Mouse (Mus musculus): ENCODE data around the gene Inka1. TPM values are rescaled to one million over a fixed set of nuclear protein-coding genes. Genes with fewer than 3 reads are reported as not detected.
"Not testable (repeated sequence)": the region's sequence is repeated elsewhere in the genome, so short reads cannot be mapped to it uniquely, and the experiment has no call there.

Inka1 gene
- polyA plus RNA-seq, 1 experiment: 1.8 TPM

DNA sequence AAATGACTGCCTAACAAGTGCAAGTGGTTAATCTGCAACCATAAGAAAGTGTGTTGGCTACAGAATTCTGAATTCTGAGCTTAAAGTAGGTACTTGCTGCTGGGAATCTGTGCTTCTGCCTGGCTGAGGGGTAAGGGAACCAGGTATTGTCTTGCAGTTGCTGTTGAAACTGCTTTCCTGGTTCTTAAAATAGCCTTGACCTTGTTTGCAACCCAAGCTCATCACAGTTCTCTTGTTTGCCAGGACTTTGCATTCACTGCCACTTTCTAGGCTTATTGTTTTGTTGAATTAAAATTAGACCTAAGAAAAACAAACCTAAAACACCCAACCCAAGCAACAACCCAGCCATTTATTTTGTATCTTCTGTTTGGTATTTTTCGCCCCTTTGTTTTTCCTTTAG is 35.1 kb upstream of the Inka1 start:
- Histone ChIP-seq H3K4me3 (ENCODE audit: insufficient read depth, poor library complexity, severe bottlenecking) (no peak overlapping the region), H3ac (ENCODE audit: control insufficient read depth, insufficient read length, low read depth) (no peak overlapping the region), H3K27me3 (ENCODE audit: control insufficient read depth, insufficient read depth, insufficient read length) (no peaks in the 10 kb centered on the region), H3K79me2 (ENCODE audit: control insufficient read depth, insufficient read depth) (peaks cover 42% of the 10 kb centered on the region), H3K36me3 (ENCODE audit: control insufficient read depth, insufficient read depth) (peaks cover 11% of the 10 kb centered on the region), H3K79me3 (ENCODE audit: low read depth) (peaks cover 3% of the 10 kb centered on the region)
- no peak for TF ChIP-seq CTCF (IDR thresholded peaks at IDR 0.05; ENCODE audit: control insufficient read depth, insufficient read depth, insufficient read length)
- TF ChIP-seq CEBPB (IDR thresholded peaks at IDR 0.05; ENCODE audit: low read depth): no peak
- no peak for TF ChIP-seq FOSL1 (IDR thresholded peaks at IDR 0.05; ENCODE audit: insufficient read depth, low read length, poor library complexity, severe bottlenecking)
- no peak for TF ChIP-seq MAX (IDR thresholded peaks at IDR 0.05)
- TF ChIP-seq MYOD1 (IDR thresholded peaks at IDR 0.05; ENCODE audit: control insufficient read depth, insufficient read length, low read depth): no peak
- no peak for TF ChIP-seq USF1 (IDR thresholded peaks at IDR 0.05; ENCODE audit: low read depth)
- TF ChIP-seq MYOG (IDR thresholded peaks at IDR 0.05; ENCODE audit: control insufficient read depth, extremely low read depth, insufficient read length): no peak

DNA sequence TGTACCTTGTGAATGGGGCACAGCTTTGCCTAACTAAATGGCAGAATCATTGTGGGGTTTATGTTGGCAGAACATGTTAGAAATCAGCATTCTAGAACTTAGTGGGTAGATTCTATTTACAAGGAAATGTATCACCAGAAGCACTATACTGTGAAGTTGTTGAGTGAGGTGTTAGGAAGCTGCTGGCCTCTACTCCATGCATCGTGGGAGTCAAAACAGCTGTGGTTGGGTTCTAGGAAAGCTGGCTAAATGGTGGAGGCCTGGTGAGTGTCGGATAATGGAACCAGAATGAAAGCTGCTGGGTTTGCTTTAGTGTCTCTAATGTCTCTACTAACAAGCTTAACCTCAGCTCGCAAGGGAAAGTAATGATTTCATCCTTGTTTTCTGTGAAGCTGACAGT is 31.4 kb upstream of the Inka1 start:
- peaks cover 47% of the 10 kb centered on the region for H3K79me2 ChIP-seq (ENCODE audit: control insufficient read depth, insufficient read depth)
- H3K36me3 ChIP-seq (ENCODE audit: control insufficient read depth, insufficient read depth): no peaks in the 10 kb centered on the region
- H3K27me3 ChIP-seq (ENCODE audit: control insufficient read depth, insufficient read depth, insufficient read length): no peaks in the 10 kb centered on the region
- H3ac ChIP-seq (ENCODE audit: control insufficient read depth, insufficient read length, low read depth): no peak overlapping the region
- TF ChIP-seq USF1 (IDR thresholded peaks at IDR 0.05; ENCODE audit: low read depth) (no peak), MYOD1 (IDR thresholded peaks at IDR 0.05; ENCODE audit: control insufficient read depth, insufficient read length, low read depth) (no peak), MAX (IDR thresholded peaks at IDR 0.05) (no peak), MYOG (IDR thresholded peaks at IDR 0.05; ENCODE audit: control insufficient read depth, extremely low read depth, insufficient read length) (no peak), FOSL1 (IDR thresholded peaks at IDR 0.05; ENCODE audit: insufficient read depth, low read length, poor library complexity, severe bottlenecking) (no peak), CTCF (IDR thresholded peaks at IDR 0.05; ENCODE audit: control insufficient read depth, insufficient read depth, insufficient read length) (no peak), CEBPB (IDR thresholded peaks at IDR 0.05; ENCODE audit: low read depth) (no peak)
- H3K4me3 ChIP-seq (ENCODE audit: insufficient read depth, poor library complexity, severe bottlenecking): no peak overlapping the region
- H3K79me3 ChIP-seq (ENCODE audit: low read depth): peaks cover 7% of the 10 kb centered on the region

DNA sequence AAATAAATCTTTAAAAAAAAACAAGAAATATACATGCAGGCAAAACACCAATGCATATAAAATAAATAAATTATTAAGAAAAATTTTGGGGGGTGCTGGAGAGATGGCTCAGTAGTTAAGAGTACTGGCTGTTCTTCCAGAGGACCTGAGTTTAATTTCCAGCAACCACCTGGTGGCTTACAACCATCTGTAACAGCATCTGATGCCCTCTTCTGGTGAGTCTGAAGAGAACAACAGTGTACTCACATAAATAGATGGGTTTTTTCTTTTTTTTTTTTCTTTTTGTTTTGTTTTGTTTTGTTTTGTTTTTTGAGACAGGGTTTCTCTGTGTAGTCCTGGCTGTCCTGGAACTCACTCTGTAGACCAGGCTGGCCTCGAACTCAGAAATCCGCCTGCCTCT is 27.9 kb upstream of the Inka1 start:
- not testable (repeated sequence) for H3K27me3 ChIP-seq (ENCODE audit: control insufficient read depth, insufficient read depth, insufficient read length); H3K36me3 ChIP-seq (ENCODE audit: control insufficient read depth, insufficient read depth); H3K4me3 ChIP-seq (ENCODE audit: insufficient read depth, poor library complexity, severe bottlenecking); H3ac ChIP-seq (ENCODE audit: control insufficient read depth, insufficient read length, low read depth)
- peaks cover 58% of the 10 kb centered on the region for H3K79me2 ChIP-seq (ENCODE audit: control insufficient read depth, insufficient read depth)
- peaks cover 21% of the 10 kb centered on the region for H3K79me3 ChIP-seq (ENCODE audit: low read depth)

DNA sequence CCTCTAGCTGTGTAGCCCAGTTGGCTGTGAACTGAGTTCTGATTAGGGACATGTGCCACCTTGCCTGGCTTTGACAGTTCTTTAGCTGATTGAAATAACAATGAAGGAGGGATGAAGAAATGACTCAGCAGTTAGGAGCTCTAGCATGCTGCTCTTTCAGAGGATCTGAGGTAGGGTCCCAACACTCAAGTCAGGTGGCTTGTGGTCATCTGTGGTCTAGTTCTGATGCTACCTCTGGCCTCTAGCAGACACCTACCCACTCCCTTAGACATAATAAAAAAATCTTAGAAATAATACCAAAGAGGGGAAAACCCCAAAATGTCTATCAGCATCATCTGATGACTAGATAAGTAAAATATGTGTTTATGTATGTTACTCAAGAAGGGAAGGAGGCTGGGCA is 24.7 kb upstream of the Inka1 start:
- Histone ChIP-seq H3K36me3 (ENCODE audit: control insufficient read depth, insufficient read depth) (no peaks in the 10 kb centered on the region), H3K79me3 (ENCODE audit: low read depth) (peaks cover 35% of the 10 kb centered on the region), H3K27me3 (ENCODE audit: control insufficient read depth, insufficient read depth, insufficient read length) (no peaks in the 10 kb centered on the region), H3K79me2 (ENCODE audit: control insufficient read depth, insufficient read depth) (peaks cover 77% of the 10 kb centered on the region), H3ac (ENCODE audit: control insufficient read depth, insufficient read length, low read depth) (no peak overlapping the region), H3K4me3 (ENCODE audit: insufficient read depth, poor library complexity, severe bottlenecking) (no peak overlapping the region)
- TF ChIP-seq USF1 (IDR thresholded peaks at IDR 0.05; ENCODE audit: low read depth) (no peak), MYOG (IDR thresholded peaks at IDR 0.05; ENCODE audit: control insufficient read depth, extremely low read depth, insufficient read length) (no peak), CTCF (IDR thresholded peaks at IDR 0.05; ENCODE audit: control insufficient read depth, insufficient read depth, insufficient read length) (no peak), CEBPB (IDR thresholded peaks at IDR 0.05; ENCODE audit: low read depth) (no peak), FOSL1 (IDR thresholded peaks at IDR 0.05; ENCODE audit: insufficient read depth, low read length, poor library complexity, severe bottlenecking) (no peak)

DNA sequence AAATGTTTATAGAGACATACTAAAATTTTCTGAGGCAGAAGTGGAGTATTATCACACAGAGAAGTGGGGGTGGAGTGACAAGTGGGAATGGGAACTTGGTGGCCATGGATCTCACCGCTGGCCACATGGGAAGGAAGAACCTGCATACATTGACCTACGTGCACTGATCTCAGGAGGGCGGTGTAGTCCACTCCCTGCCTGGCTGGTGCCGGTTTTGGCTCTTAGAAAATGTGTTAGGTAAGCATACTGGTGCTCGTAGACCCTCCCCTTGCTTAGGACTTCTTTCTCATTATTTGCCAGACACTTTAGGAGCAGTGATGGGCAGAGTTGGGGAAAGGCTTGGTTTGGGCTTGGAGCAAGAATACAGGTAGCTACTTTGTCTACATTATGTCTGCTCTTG is 22.4 kb upstream of the Inka1 start:
- TF ChIP-seq MYOD1 (IDR thresholded peaks at IDR 0.05; ENCODE audit: control insufficient read depth, insufficient read length, low read depth): no peak
- no peak for TF ChIP-seq CEBPB (IDR thresholded peaks at IDR 0.05; ENCODE audit: low read depth)
- no peak for TF ChIP-seq USF1 (IDR thresholded peaks at IDR 0.05; ENCODE audit: low read depth)
- TF ChIP-seq FOSL1 (IDR thresholded peaks at IDR 0.05; ENCODE audit: insufficient read depth, low read length, poor library complexity, severe bottlenecking): no peak
- no peak for TF ChIP-seq MYOG (IDR thresholded peaks at IDR 0.05; ENCODE audit: control insufficient read depth, extremely low read depth, insufficient read length)
- no peak for TF ChIP-seq MAX (IDR thresholded peaks at IDR 0.05)
- no peak for TF ChIP-seq CTCF (IDR thresholded peaks at IDR 0.05; ENCODE audit: control insufficient read depth, insufficient read depth, insufficient read length)
- H3K27me3 ChIP-seq (ENCODE audit: control insufficient read depth, insufficient read depth, insufficient read length): no peaks in the 10 kb centered on the region
- no peaks in the 10 kb centered on the region for H3K36me3 ChIP-seq (ENCODE audit: control insufficient read depth, insufficient read depth)
- H3K79me2 ChIP-seq (ENCODE audit: control insufficient read depth, insufficient read depth): peaks cover 99% of the 10 kb centered on the region
- no peak overlapping the region for H3K4me3 ChIP-seq (ENCODE audit: insufficient read depth, poor library complexity, severe bottlenecking)
- H3ac ChIP-seq (ENCODE audit: control insufficient read depth, insufficient read length, low read depth): no peak overlapping the region
- H3K79me3 ChIP-seq (ENCODE audit: low read depth): peaks cover 45% of the 10 kb centered on the region

GRCm38 (mm10) chr9:108003531-108003890 is 17.8 kb upstream of the Inka1 start:
- Histone ChIP-seq H3ac (ENCODE audit: control insufficient read depth, insufficient read length, low read depth) (peak overlapping the region; percentile 25), H3K4me3 (ENCODE audit: insufficient read depth, poor library complexity, severe bottlenecking) (peak overlapping the region; percentile 75), H3K79me3 (ENCODE audit: low read depth) (peaks cover 27% of the 10 kb centered on the region), H3K36me3 (ENCODE audit: control insufficient read depth, insufficient read depth) (no peaks in the 10 kb centered on the region), H3K79me2 (ENCODE audit: control insufficient read depth, insufficient read depth) (peaks cover 61% of the 10 kb centered on the region), H3K27me3 (ENCODE audit: control insufficient read depth, insufficient read depth, insufficient read length) (peaks cover 13% of the 10 kb centered on the region)
- no peak for TF ChIP-seq USF1 (IDR thresholded peaks at IDR 0.05; ENCODE audit: low read depth)
- TF ChIP-seq CTCF (IDR thresholded peaks at IDR 0.05; ENCODE audit: control insufficient read depth, insufficient read depth, insufficient read length): no peak
- TF ChIP-seq MYOD1 (IDR thresholded peaks at IDR 0.05; ENCODE audit: control insufficient read depth, insufficient read length, low read depth): no peak
- TF ChIP-seq MAX (IDR thresholded peaks at IDR 0.05): no peak
- TF ChIP-seq MYOG (IDR thresholded peaks at IDR 0.05; ENCODE audit: control insufficient read depth, extremely low read depth, insufficient read length): no peak
- TF ChIP-seq CEBPB (IDR thresholded peaks at IDR 0.05; ENCODE audit: low read depth): no peak
- no peak for TF ChIP-seq FOSL1 (IDR thresholded peaks at IDR 0.05; ENCODE audit: insufficient read depth, low read length, poor library complexity, severe bottlenecking)

Data from C2C12 (cell line).